Mouse (Mus musculus): ENCODE results near the gene Zfp868.
"Not testable (repeated sequence)": the region's sequence is repeated elsewhere in the genome, so short reads cannot be mapped to it uniquely, and the experiment has no call there.

Zfp868 gene

GRCm38 (mm10) chr8:69625095-69625789 lies at the start of gene Zfp868:
TSS of gene Zfp868 (minus strand) at chr8:69625548.
- peak; percentile 90 for DNase-seq (ENCODE audit: low read depth)

- DNase-seq (ENCODE audit: low read depth) = not testable (repeated sequence)
Observed at GRCm38 (mm10) chr8:69665051-69665450, 39.7 kb upstream of the Zfp868 start.

- no peak for DNase-seq (ENCODE audit: low read depth)
Observed at GRCm38 (mm10) chr8:69661294-69661693, 35.9 kb upstream of the Zfp868 start.

GRCm38 (mm10) chr8:69654358-69654981 lies 29.1 kb upstream of the Zfp868 start, which contains the start of gene Zfp964:
TSS of gene Zfp964 (plus strand) at chr8:69654479.
- DNase-seq (ENCODE audit: low read depth) = peak; percentile 68

GRCm38 (mm10) chr8:69653808-69654357 lies 28.5 kb upstream of the Zfp868 start:
- no peak for DNase-seq (ENCODE audit: low read depth)

- no peak for DNase-seq (ENCODE audit: low read depth)
Observed at GRCm38 (mm10) chr8:69618078-69618477, 7.3 kb downstream of the Zfp868 start.

GRCm38 (mm10) chr8:69614687-69615086 lies 10.7 kb downstream of the Zfp868 start:
- no peak for DNase-seq (ENCODE audit: low read depth)

- not testable (repeated sequence) for DNase-seq (ENCODE audit: low read depth)
Observed at GRCm38 (mm10) chr8:69597598-69597997, 27.8 kb downstream of the Zfp868 start.

GRCm38 (mm10) chr8:69584611-69585202 lies 40.6 kb downstream of the Zfp868 start:
- DNase-seq (ENCODE audit: low read depth) = no peak

- DNase-seq (ENCODE audit: low read depth) = not testable (repeated sequence)
Observed at GRCm38 (mm10) chr8:69584201-69584600, 41.1 kb downstream of the Zfp868 start.
